Mouse (Mus musculus) spleen, postnatal 4 days (tissue): Measurements from ENCODE around the gene Plin3.

Experiments used
- DNase-seq, 2 experiments: peaks; one replicate each; pipeline ENCODE4 v3.0.0; 2022; ENCODE audit warnings: low spot score in 2 of 2

Plin3 gene

GRCm38 (mm10) chr17:56251136-56251829, 41.4 kb downstream of the Plin3 start:
- peak; percentile 70 to 86 for DNase-seq

GRCm38 (mm10) chr17:56245608-56246007, 47.1 kb downstream of the Plin3 start:
- no peak for DNase-seq

GRCm38 (mm10) chr17:56241541-56242401, 50.9 kb downstream of the Plin3 start:
- DNase-seq = peak; percentile 85 to 96

- DNase-seq = no peak
Measured at GRCm38 (mm10) chr17:56233818-56234469, 58.7 kb downstream of the Plin3 start.

- DNase-seq = no peak
Measured at GRCm38 (mm10) chr17:56233389-56233788, 59.3 kb downstream of the Plin3 start.

- DNase-seq = no peak
Measured at GRCm38 (mm10) chr17:56229943-56230342, 62.7 kb downstream of the Plin3 start.
